Mouse (Mus musculus) C2C12 (cell line): Measurements from ENCODE around the gene Zfand2b. TPM values are rescaled to one million over a fixed set of nuclear protein-coding genes. Genes with fewer than 3 reads are reported as not detected.

Experiments
- H3K27me3 ChIP-seq: one replicate; pipeline ENCODE4 v1.6.1; 2011; ENCODE audit not compliant: control insufficient read depth, insufficient read depth, insufficient read length
- H3K36me3 ChIP-seq: one replicate; pipeline ENCODE4 v1.6.1; 2011; ENCODE audit not compliant: control insufficient read depth, insufficient read depth
- H3K4me3 ChIP-seq: one replicate; pipeline ENCODE4 v1.5.1; 2011; ENCODE audit warnings: mild to moderate bottlenecking, control low read depth; ENCODE audit not compliant: poor library complexity, insufficient read depth, severe bottlenecking
- H3K79me2 ChIP-seq: one replicate; pipeline ENCODE4 v1.6.1; 2011; ENCODE audit not compliant: control insufficient read depth, insufficient read depth
- H3K79me3 ChIP-seq: one replicate; pipeline ENCODE4 v1.6.1; 2011; ENCODE audit warnings: low read depth, control low read depth
- H3ac ChIP-seq: one replicate; pipeline ENCODE3; 2011; ENCODE audit warnings: low read depth; ENCODE audit not compliant: control insufficient read depth, insufficient read length
- CEBPB ChIP-seq: IDR thresholded peaks from one replicate; pipeline ENCODE4 v1.6.1; 2011; ENCODE audit warnings: low read depth, mild to moderate bottlenecking, control low read depth, moderate library complexity
- CTCF ChIP-seq: IDR thresholded peaks from one replicate; pipeline ENCODE4 v1.5.1; 2011; ENCODE audit not compliant: control insufficient read depth, insufficient read depth, insufficient read length
- FOSL1 ChIP-seq: IDR thresholded peaks from one replicate; pipeline ENCODE4 v1.8.0; 2011; ENCODE audit warnings: mild to moderate bottlenecking, low read length; ENCODE audit not compliant: poor library complexity, insufficient read depth, severe bottlenecking
- MAX ChIP-seq: IDR thresholded peaks from one replicate; pipeline ENCODE4 v1.6.1; 2011; ENCODE audit warnings: mild to moderate bottlenecking, control low read depth
- MYOD1 ChIP-seq: IDR thresholded peaks from one replicate; pipeline ENCODE4 v1.6.1; 2011; ENCODE audit warnings: low read depth; ENCODE audit not compliant: control insufficient read depth, insufficient read length
- MYOG ChIP-seq: IDR thresholded peaks from one replicate; pipeline ENCODE4 v1.6.1; 2011; ENCODE audit not compliant: control insufficient read depth, insufficient read length; ENCODE audit errors: extremely low read depth
- USF1 ChIP-seq: IDR thresholded peaks from one replicate; pipeline ENCODE4 v1.6.1; 2011; ENCODE audit warnings: low read depth, mild to moderate bottlenecking, control low read depth, moderate library complexity
- polyA plus RNA-seq: library from polyadenylated mRNA; unstranded; fragments of >200 nt; fragmentation: generic; extraction: Trizol; gene quantifications from one replicate; pipeline ENCODE4 v1.2.1, GENCODE M21; 2012; ENCODE audit warnings: missing spikeins

The Zfand2b gene
- polyA plus RNA-seq, 1 experiment: 23.6 TPM

DNA sequence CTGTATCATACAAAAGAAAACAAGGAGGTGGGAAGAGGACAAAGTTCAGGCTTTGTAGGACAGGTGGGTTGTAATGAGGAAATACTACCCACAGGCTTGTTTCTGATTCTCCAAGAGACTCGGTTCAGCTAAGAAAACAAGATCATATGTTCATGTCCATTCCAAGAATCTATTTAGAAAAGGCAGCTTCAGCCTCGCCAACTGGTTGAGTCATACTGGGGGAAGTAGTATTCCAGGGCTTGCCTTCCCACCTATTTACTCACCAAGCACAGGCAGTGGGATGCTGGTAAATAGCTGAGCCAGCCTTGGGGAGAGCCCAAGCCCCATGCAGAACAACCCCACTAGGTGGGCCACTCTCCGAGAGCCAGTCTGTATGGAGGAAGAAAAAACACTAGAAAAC is 39.8 kb upstream of the Zfand2b start:
- Histone ChIP-seq H3ac (no peak overlapping the region), H3K79me2 (no peaks in the 10 kb centered on the region), H3K27me3 (peaks cover 4% of the 10 kb centered on the region), H3K36me3 (no peaks in the 10 kb centered on the region), H3K79me3 (no peaks in the 10 kb centered on the region), H3K4me3 (no peak overlapping the region)
- TF ChIP-seq MYOG (no peak), FOSL1 (no peak), USF1 (no peak), MYOD1 (no peak), CTCF (no peak), CEBPB (no peak)

DNA sequence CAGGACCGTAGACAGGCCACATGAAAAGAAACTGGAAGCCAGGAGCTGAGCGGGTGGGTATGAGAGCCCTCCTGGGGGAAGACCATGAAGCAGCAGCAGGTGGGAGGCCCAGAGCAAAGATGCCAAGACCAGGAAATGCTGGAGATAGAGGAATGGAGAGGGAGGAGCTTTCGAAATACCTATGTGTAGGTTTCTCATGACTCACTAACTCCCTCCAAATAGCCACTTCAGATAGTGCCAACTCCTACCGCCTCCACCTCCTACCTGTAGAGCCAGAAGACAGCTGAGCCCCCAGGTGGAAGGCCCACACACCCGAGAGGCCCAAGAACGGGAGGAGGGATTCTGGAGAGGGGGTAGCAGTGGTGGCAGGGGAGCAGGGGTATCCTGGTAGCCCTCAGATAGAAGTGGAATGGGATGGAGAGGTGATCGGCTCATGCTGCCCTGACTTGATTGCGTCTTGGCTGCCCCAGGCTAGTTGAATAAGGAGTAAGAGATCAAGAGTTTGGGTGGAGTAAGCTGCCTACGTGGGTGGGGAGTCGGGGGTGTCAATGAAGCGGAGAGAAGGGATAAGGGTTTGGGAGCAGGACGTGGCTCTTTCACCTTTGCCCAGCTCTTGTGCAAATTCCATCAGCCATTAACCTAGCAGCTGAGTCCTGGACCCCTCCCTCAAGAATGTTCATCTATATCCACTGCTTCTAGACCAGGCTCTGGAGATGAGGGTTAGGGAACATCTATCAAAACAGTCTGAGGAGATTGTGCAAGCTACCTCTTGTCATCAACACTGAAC is 34.8 kb upstream of the Zfand2b start, which contains the start of gene Slc23a3:
TSS of gene Slc23a3 (minus strand) at position 470 of the 787 bp plus-strand sequence.
- TF ChIP-seq MAX: no peak
- no peak for TF ChIP-seq MYOG
- TF ChIP-seq CTCF: no peak
- TF ChIP-seq USF1: no peak
- TF ChIP-seq MYOD1: no peak
- no peak for TF ChIP-seq CEBPB
- TF ChIP-seq FOSL1: no peak
- Histone ChIP-seq H3K4me3 (no peak within 1 kb of the TSS), H3K79me3 (no peaks in the 10 kb centered on the region), H3K79me2 (no peaks in the 10 kb centered on the region), H3ac (no peak within 1 kb of the TSS), H3K36me3 (peaks cover 15% of the 10 kb centered on the region), H3K27me3 (peaks cover 4% of the 10 kb centered on the region)

DNA sequence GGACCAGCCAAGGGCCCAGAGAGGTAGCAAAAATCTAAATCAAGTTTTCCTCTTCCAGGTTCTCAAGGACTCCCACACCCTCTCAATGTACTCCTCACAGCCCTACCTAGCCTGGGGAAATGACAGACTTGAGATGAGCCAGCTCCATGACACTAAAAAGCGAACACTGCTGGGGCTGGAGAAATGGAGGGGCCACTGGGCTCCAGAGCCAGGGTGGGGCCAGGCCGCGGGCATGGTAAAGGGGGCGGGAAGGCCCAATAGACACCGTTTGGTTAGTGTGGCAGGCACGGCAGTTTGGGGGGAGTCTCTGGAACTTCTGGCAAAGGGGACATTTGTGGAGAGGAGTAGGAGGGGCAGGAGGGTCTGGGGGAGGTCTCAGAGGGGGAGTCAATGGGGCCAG is 32.2 kb upstream of the Zfand2b start:
- Histone ChIP-seq H3K4me3 (no peak overlapping the region), H3ac (no peak overlapping the region), H3K36me3 (peaks cover 26% of the 10 kb centered on the region), H3K79me2 (peaks cover 11% of the 10 kb centered on the region), H3K27me3 (peaks cover 4% of the 10 kb centered on the region), H3K79me3 (peaks cover 1% of the 10 kb centered on the region)
- TF ChIP-seq MYOG (no peak), MAX (no peak), USF1 (no peak), CTCF (no peak), CEBPB (no peak), MYOD1 (no peak), FOSL1 (no peak)

DNA sequence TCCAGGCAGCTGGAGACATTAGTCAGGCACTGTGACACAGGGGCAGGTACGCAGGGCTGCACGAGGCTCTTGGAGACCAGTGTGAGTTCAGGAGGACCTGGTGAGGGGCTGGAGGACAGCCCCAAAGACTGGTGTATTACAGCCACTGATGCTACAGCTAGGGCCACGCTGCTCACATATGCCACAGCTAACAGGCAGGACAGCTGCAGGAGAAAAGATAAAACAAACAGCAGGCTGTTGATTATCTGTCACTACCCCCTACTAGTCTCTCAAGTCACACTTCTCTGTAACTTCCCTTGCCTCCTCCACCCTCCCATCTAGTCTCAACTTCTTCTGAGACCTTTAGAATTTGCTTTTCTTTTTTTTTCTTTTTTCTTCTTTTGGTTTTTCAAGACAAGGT is 31.7 kb upstream of the Zfand2b start:
- peaks cover 15% of the 10 kb centered on the region for H3K79me2 ChIP-seq
- peaks cover 1% of the 10 kb centered on the region for H3K79me3 ChIP-seq
- no peak for TF ChIP-seq MAX
- TF ChIP-seq CEBPB: no peak
- no peak for TF ChIP-seq FOSL1
- no peak for TF ChIP-seq MYOG
- no peak for TF ChIP-seq MYOD1
- no peak for TF ChIP-seq CTCF
- peaks cover 4% of the 10 kb centered on the region for H3K27me3 ChIP-seq
- no peak overlapping the region for H3K4me3 ChIP-seq
- H3ac ChIP-seq: no peak overlapping the region
- peaks cover 26% of the 10 kb centered on the region for H3K36me3 ChIP-seq

GRCm38 (mm10) chr1:75138448-75138847 is 30.0 kb upstream of the Zfand2b start:
- peaks cover 26% of the 10 kb centered on the region for H3K36me3 ChIP-seq
- H3K79me2 ChIP-seq: peaks cover 25% of the 10 kb centered on the region
- no peak overlapping the region for H3ac ChIP-seq
- TF ChIP-seq USF1 (no peak), MYOD1 (no peak), MAX (no peak), CTCF (no peak), MYOG (no peak), FOSL1 (no peak), CEBPB (no peak)
- no peak overlapping the region for H3K4me3 ChIP-seq
- H3K79me3 ChIP-seq: peaks cover 5% of the 10 kb centered on the region
- no peaks in the 10 kb centered on the region for H3K27me3 ChIP-seq
